Mouse (Mus musculus): ENCODE data around the gene Anapc1.

DNA sequence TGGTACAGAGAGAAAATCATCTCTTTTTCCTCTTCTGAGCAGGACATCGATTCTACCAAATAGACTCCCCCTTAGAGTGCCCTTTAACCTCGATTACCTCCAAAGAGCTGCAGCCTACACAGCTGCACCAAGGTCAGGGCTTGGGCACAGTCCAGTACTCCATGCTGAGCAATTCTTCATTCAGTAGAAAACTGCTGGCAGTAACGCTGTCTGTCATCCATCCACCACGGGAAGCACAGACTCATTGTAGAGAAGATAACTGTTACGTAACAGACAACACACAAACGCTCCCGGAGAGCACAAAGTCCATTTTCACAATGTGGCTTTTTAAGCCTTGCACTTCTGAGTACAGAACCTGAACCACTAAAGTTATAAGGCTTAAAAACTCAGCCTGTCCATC is 74.9 kb downstream of the Anapc1 start:
- TF ChIP-seq CTCF (IDR thresholded peaks at IDR 0.05 in 2 of 3, conservative IDR thresholded peaks at IDR 0.05 in 1 of 3; ENCODE audit: control insufficient read depth in 1 of 3, insufficient read depth in 1 of 3, low read depth in 2 of 3, low read length in 3 of 3, poor library complexity in 1 of 3, severe bottlenecking in 1 of 3): no peak
- TF ChIP-seq ZNF384 (IDR thresholded peaks at IDR 0.05; ENCODE audit: low read depth, low read length): no peak
- no peak for TF ChIP-seq POLR2A (IDR thresholded peaks at IDR 0.05; ENCODE audit: control insufficient read depth in 1 of 2, insufficient read depth in 1 of 2, low read depth in 1 of 2, low read length in 2 of 2, poor library complexity in 1 of 2)
- no peak for TF ChIP-seq GATA1 (IDR thresholded peaks at IDR 0.05; ENCODE audit: low read depth, low read length)
- TF ChIP-seq EP300 (IDR thresholded peaks at IDR 0.05; ENCODE audit: low read depth in 1 of 2, low read length in 2 of 2): no peak
- TF ChIP-seq ZC3H11A (IDR thresholded peaks at IDR 0.05; ENCODE audit: low read depth, low read length): no peak

All from MEL (cell line).